Mouse (Mus musculus) cortical plate, adult 2 months (tissue): ENCODE measurements around the gene Rab3gap2.

Experiments
- CTCF ChIP-seq: fragments of 200-500 bp; IDR thresholded peaks from 2 replicates; pipeline ENCODE4 v1.5.1; 2011; ENCODE audit warnings: mild to moderate bottlenecking, control low read depth, low read length; ENCODE audit not compliant: insufficient read depth; ENCODE audit errors: extremely low read depth
- POLR2A ChIP-seq: fragments of 200-500 bp; IDR thresholded peaks from 2 replicates; pipeline ENCODE4 v1.6.1; 2011; ENCODE audit warnings: mild to moderate bottlenecking, low read length, control low read depth; ENCODE audit not compliant: insufficient read depth; ENCODE audit errors: extremely low read depth

DNA sequence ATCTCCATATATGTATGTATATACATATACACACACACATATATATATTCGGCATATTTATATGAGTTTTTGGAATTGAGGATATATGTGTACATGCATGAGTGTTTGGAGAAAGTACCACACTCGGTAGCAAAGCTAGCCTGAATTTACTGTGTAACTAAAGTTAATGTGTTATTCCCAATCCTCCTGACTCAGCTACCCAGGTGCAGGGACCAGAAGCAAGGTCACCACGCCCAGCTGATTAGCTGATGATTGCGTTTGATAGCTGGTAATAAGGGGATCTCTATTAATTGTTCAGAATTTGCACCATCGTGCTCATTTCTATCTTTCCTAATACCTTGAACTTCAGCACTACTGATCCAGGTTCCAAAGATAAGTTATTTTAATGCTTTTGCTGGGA, 129.7 kb downstream of the Rab3gap2 start:
- no peak for TF ChIP-seq CTCF
- TF ChIP-seq POLR2A: no peak
